Mouse (Mus musculus): ENCODE measurements at regions not wholly inside any gene's neighbourhood (a gene's known extent, or its start where the extent isn't known, plus 50 kb on each side); places are given as distances from the start of the nearest gene placed in this dataset.

GRCm38 (mm10) chr8:103874506-103874905 is 226.9 kb upstream of the Cdh5 start:
- no peak for DNase-seq (ENCODE audit: low spot score in 2 of 2)

GRCm38 (mm10) chr8:103879505-103879904 is 221.9 kb upstream of the Cdh5 start:
- DNase-seq (ENCODE audit: low spot score in 2 of 2) = no peak

- DNase-seq (ENCODE audit: low spot score in 2 of 2) = peak in 1 of 2 experiments; percentile 7
Measured at GRCm38 (mm10) chr8:103880431-103881145, 220.8 kb upstream of the Cdh5 start.

GRCm38 (mm10) chr8:103881146-103881486 is 220.3 kb upstream of the Cdh5 start:
- no peak for DNase-seq (ENCODE audit: low spot score in 2 of 2)

- no peak for DNase-seq (ENCODE audit: low spot score in 2 of 2)
Measured at GRCm38 (mm10) chr8:103884873-103885780, 216.3 kb upstream of the Cdh5 start.

- DNase-seq (ENCODE audit: low spot score in 2 of 2) = no peak
Measured at GRCm38 (mm10) chr8:103894589-103894988, 206.8 kb upstream of the Cdh5 start.

GRCm38 (mm10) chr8:103895132-103895531 is 206.3 kb upstream of the Cdh5 start:
- no peak for DNase-seq (ENCODE audit: low spot score in 2 of 2)

GRCm38 (mm10) chr8:103897463-103897862 is 204.0 kb upstream of the Cdh5 start:
- no peak for DNase-seq (ENCODE audit: low spot score in 2 of 2)

- no peak for DNase-seq (ENCODE audit: low spot score in 2 of 2)
Measured at GRCm38 (mm10) chr8:103902516-103902915, 198.9 kb upstream of the Cdh5 start.

- DNase-seq (ENCODE audit: low spot score in 2 of 2) = no peak
Measured at GRCm38 (mm10) chr8:103903635-103904034, 197.8 kb upstream of the Cdh5 start.

- DNase-seq (ENCODE audit: low spot score in 2 of 2) = no peak
Measured at GRCm38 (mm10) chr8:103907662-103908061, 193.8 kb upstream of the Cdh5 start.

- DNase-seq (ENCODE audit: low spot score in 2 of 2) = no peak
Measured at GRCm38 (mm10) chr8:103911287-103912015, 190.0 kb upstream of the Cdh5 start.

GRCm38 (mm10) chr8:103912983-103913926 is 188.2 kb upstream of the Cdh5 start:
- no peak for DNase-seq (ENCODE audit: low spot score in 2 of 2)

- DNase-seq (ENCODE audit: low spot score in 2 of 2) = peak; percentile 17 to 39
Measured at GRCm38 (mm10) chr8:103913927-103914640, 187.3 kb upstream of the Cdh5 start.

GRCm38 (mm10) chr8:103919324-103919723 is 182.1 kb upstream of the Cdh5 start:
- DNase-seq (ENCODE audit: low spot score in 2 of 2) = no peak

GRCm38 (mm10) chr8:103921621-103922020 is 179.8 kb upstream of the Cdh5 start:
- no peak for DNase-seq (ENCODE audit: low spot score in 2 of 2)

GRCm38 (mm10) chr8:103922746-103923145 is 178.7 kb upstream of the Cdh5 start:
- no peak for DNase-seq (ENCODE audit: low spot score in 2 of 2)

- no peak for DNase-seq (ENCODE audit: low spot score in 2 of 2)
Measured at GRCm38 (mm10) chr8:103932681-103933080, 168.7 kb upstream of the Cdh5 start.

GRCm38 (mm10) chr8:103936491-103936890 is 164.9 kb upstream of the Cdh5 start:
- no peak for DNase-seq (ENCODE audit: low spot score in 2 of 2)

All from frontal cortex, postnatal 14 days (tissue).